Comparison of ENCODE assay signal across 8 mouse cellular contexts in the genomic region with DNA sequence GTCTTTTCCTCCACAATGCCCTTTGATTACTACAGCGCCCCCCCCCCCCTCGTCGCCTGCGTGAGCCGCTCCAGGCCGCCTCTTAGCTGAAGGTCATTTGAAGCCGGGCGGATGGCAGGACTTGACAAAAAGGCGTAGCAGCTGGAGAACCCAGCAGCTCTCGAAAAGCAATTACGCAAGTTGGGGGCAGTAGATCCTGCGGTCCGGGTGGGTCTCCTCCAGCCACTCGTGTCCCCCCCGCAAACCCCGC. TPM values are rescaled to one million over a fixed set of nuclear protein-coding genes. Genes with fewer than 3 reads are reported as not detected.
A peak's percentile ranks its signal among the peaks of the same experiment; 100 is the strongest.
DNase-seq lines count a peak whose midpoint lies in the region; ATAC-seq and TF ChIP-seq lines count a peak whose summit lies in the region.

No protein-coding gene starts in this region.

- peak; percentile 41; the same call in 1 of the 2 replicates for ATAC-seq in frontal cortex, adult (ENCODE audit: low TSS enrichment)
- ATAC-seq in limb, embryonic 15.5 days (ENCODE audit: insufficient number of reproducible peaks, low FRiP score, low TSS enrichment, low read depth), result no peak
- peak; percentile 52; the same call in 1 of the 2 replicates for ATAC-seq in stomach, embryonic 15.5 days (ENCODE audit: insufficient read depth, low FRiP score, low read depth)

- H3K4me2 ChIP-seq in limb, embryonic 15.5 days, result peak overlapping the region; percentile 64
- peak overlapping the region; percentile 69 for H3K4me2 ChIP-seq in stomach, embryonic 15.5 days

- no peak for TF ChIP-seq POLR2A in spleen, adult 2 months (IDR thresholded peaks at IDR 0.05; ENCODE audit: low read depth, low read length)

- peak overlapping the region; percentile 77 for H3K27ac ChIP-seq in spleen, adult 2 months (ENCODE audit: insufficient read depth, low read length)
- H3K27ac ChIP-seq in limb, embryonic 15.5 days, result peak overlapping the region; percentile 95
- peak overlapping the region; percentile 95 for H3K27ac ChIP-seq in stomach, embryonic 15.5 days

- H3K9ac ChIP-seq in limb, embryonic 15.5 days, result peak overlapping the region; percentile 72
- peak overlapping the region; percentile 64; the same call in 1 of the 2 replicates for H3K9ac ChIP-seq in stomach, embryonic 15.5 days

- peaks cover 4% of the 10 kb centered on the region; the same call in 1 of the 2 replicates for H3K4me1 ChIP-seq in spleen, adult 2 months (ENCODE audit: control insufficient read depth, insufficient read depth, insufficient read length)
- peaks cover 16% of the 10 kb centered on the region for H3K4me1 ChIP-seq in limb, embryonic 15.5 days
- peaks cover 11% of the 10 kb centered on the region for H3K4me1 ChIP-seq in stomach, embryonic 15.5 days

- TF ChIP-seq CTCF in spleen, adult 2 months (IDR thresholded peaks at IDR 0.05; ENCODE audit: extremely low read depth, insufficient read depth, insufficient read length, insufficient replicate concordance), result no peak

- no peaks in the 10 kb centered on the region for H3K27me3 ChIP-seq in spleen, adult 2 months (ENCODE audit: control insufficient read depth, insufficient read depth, low read length)
- H3K27me3 ChIP-seq in limb, embryonic 15.5 days, result no peaks in the 10 kb centered on the region
- no peaks in the 10 kb centered on the region for H3K27me3 ChIP-seq in stomach, embryonic 15.5 days (replicated peaks)

- DNase-seq in frontal cortex, postnatal 14 days (ENCODE audit: low spot score in 2 of 2), result no peak
- DNase-seq in spleen, adult 2 months (ENCODE audit: low read depth in 1 of 2, low spot score in 2 of 2), result no peak
- DNase-seq in spleen, postnatal 4 days (ENCODE audit: low spot score in 2 of 2), result no peak
- no peak for DNase-seq in cerebellum, adult 9-11 months
- DNase-seq in layer of hippocampus, postnatal 10 days (ENCODE audit: low spot score in 2 of 2), result no peak

- H3K9me3 ChIP-seq in limb, embryonic 15.5 days, result no peaks in the 10 kb centered on the region
- H3K9me3 ChIP-seq in stomach, embryonic 15.5 days, result no peaks in the 10 kb centered on the region

- 0% methylated on average over 16 of the region's 16 CpGs for WGBS in spleen, adult 2 months
- 0% methylated on average over 16 of the region's 16 CpGs for WGBS in limb, embryonic 15.5 days
- under 1% methylated on average over 16 of the region's 16 CpGs for WGBS in stomach, embryonic 15.5 days

- H3K36me3 ChIP-seq in spleen, adult 2 months (ENCODE audit: control insufficient read depth, insufficient read depth, low read length), result peaks cover 8% of the 10 kb centered on the region
- H3K36me3 ChIP-seq in limb, embryonic 15.5 days, result peaks cover 24% of the 10 kb centered on the region
- H3K36me3 ChIP-seq in stomach, embryonic 15.5 days, result peaks cover 17% of the 10 kb centered on the region; the same call in 1 of the 2 replicates

- H3K4me3 ChIP-seq in spleen, adult 2 months (ENCODE audit: extremely low read depth, insufficient read depth, insufficient read length), result peak overlapping the region; percentile 99
- peak overlapping the region; percentile 98 for H3K4me3 ChIP-seq in limb, embryonic 15.5 days
- peak overlapping the region; percentile 94 for H3K4me3 ChIP-seq in stomach, embryonic 15.5 days (replicated peaks)

RNA-seq across cellular contexts. Expression of a gene that starts 0.2 kb away (rescaled TPM):
- polyA plus RNA-seq in spleen, adult 2 months (2012; rRNA removed), result 23.4 and 27.5 TPM in 2 replicates
- 85.5 and 85.9 TPM in 2 replicates for polyA plus RNA-seq in limb, embryonic 15.5 days (2015; fragmentation: Nextera tagmentation; extraction: Ambion mirVana)
- 76.9 and 81.8 TPM in 2 replicates for polyA plus RNA-seq in stomach, embryonic 15.5 days (2015; fragmentation: Nextera tagmentation; extraction: Ambion mirVana)
- 10 to 100 TPM; 61.5 to 64.2 TPM for total RNA-seq in layer of hippocampus, postnatal 10 days (2021)

RNA-seq across cellular contexts. Expression of a gene that starts 22.3 kb away (rescaled TPM):
- polyA plus RNA-seq in spleen, adult 2 months (2012; rRNA removed), result 5.8 and 6.2 TPM in 2 replicates
- 116 and 119 TPM in 2 replicates for polyA plus RNA-seq in limb, embryonic 15.5 days (2015; fragmentation: Nextera tagmentation; extraction: Ambion mirVana)
- 103 and 108 TPM in 2 replicates for polyA plus RNA-seq in stomach, embryonic 15.5 days (2015; fragmentation: Nextera tagmentation; extraction: Ambion mirVana)
- 10 to 100 TPM; 71.9 to 75.3 TPM for total RNA-seq in layer of hippocampus, postnatal 10 days (2021)

RNA-seq across cellular contexts. Expression of a gene that starts 22.4 kb away (rescaled TPM):
- 43.8 and 76.3 TPM in 2 replicates for polyA plus RNA-seq in spleen, adult 2 months (2012; rRNA removed)
- polyA plus RNA-seq in limb, embryonic 15.5 days (2015; fragmentation: Nextera tagmentation; extraction: Ambion mirVana), result 210 and 218 TPM in 2 replicates
- 225 and 233 TPM in 2 replicates for polyA plus RNA-seq in stomach, embryonic 15.5 days (2015; fragmentation: Nextera tagmentation; extraction: Ambion mirVana)
- 100 to 1,000 TPM; 163 to 170 TPM for total RNA-seq in layer of hippocampus, postnatal 10 days (2021)

RNA-seq across cellular contexts. Expression of a gene that starts 50.7 kb away (rescaled TPM):
- not detected in 2 replicates for polyA plus RNA-seq in spleen, adult 2 months (2012; rRNA removed)
- polyA plus RNA-seq in limb, embryonic 15.5 days (2015; fragmentation: Nextera tagmentation; extraction: Ambion mirVana), result not detected in 2 replicates
- 40.4 and 53.4 TPM in 2 replicates for polyA plus RNA-seq in stomach, embryonic 15.5 days (2015; fragmentation: Nextera tagmentation; extraction: Ambion mirVana)
- not detected for total RNA-seq in layer of hippocampus, postnatal 10 days (2021)

Comparison
In these comparisons a context has a peak if more than half of its experiments do, and no peak if none do; other contexts are left out.
1. RNA of a gene that starts 22.3 kb away (polyA plus RNA-seq): 116 to 119 TPM in limb, embryonic 15.5 days and 103 to 108 TPM in stomach, embryonic 15.5 days; 5.8 to 6.2 TPM in spleen, adult 2 months; every median in the first group is over 10 times any median in the second.
2. Peak in every context shown above with its lines, with median percentiles within 50 percentile points of each other: H3K27ac ChIP-seq and H3K4me3 ChIP-seq.